Comparison of ENCODE assay signal across 8 mouse cellular contexts in genomic region chr7:25155469-25156157, GRCm38 (mm10). TPM values are rescaled to one million over a fixed set of nuclear protein-coding genes. Genes with fewer than 3 reads are reported as not detected.
DNase-seq lines count a peak whose midpoint lies in the region; ATAC-seq and TF ChIP-seq lines count a peak whose summit lies in the region.

No protein-coding gene starts in this region.

- no peak for TF ChIP-seq CTCF in E14TG2a.4 (conservative IDR thresholded peaks at IDR 0.05; ENCODE audit: low read length)
- TF ChIP-seq CTCF in lung, embryonic 14.5 days (IDR thresholded peaks at IDR 0.05; ENCODE audit: low read depth) = no peak

- peak overlapping the region; percentile 66 for H3K4me3 ChIP-seq in E14TG2a.4 (replicated peaks; ENCODE audit: low read length)
- H3K4me3 ChIP-seq in forebrain, embryonic 13.5 days = no peak overlapping the region
- H3K4me3 ChIP-seq in lung, embryonic 14.5 days (ENCODE audit: low read depth, low read length) = no peak overlapping the region

- H3K4me1 ChIP-seq in E14TG2a.4 (replicated peaks; ENCODE audit: low read depth, low read length) = peaks cover 67% of the 10 kb centered on the region
- H3K4me1 ChIP-seq in forebrain, embryonic 13.5 days = peaks cover 58% of the 10 kb centered on the region
- peaks cover 9% of the 10 kb centered on the region; the same call in 1 of the 2 replicates for H3K4me1 ChIP-seq in lung, embryonic 14.5 days (ENCODE audit: insufficient read depth)

- WGBS in forebrain, embryonic 13.5 days = 17% methylated on average over 16 of the region's 17 CpGs
- 11% methylated on average over 17 of the region's 17 CpGs for WGBS in lung, embryonic 14.5 days

- 0 out of 2 replicates have a peak overlapping the region, but pooled peaks have one; percentile 30 for H3K9ac ChIP-seq in forebrain, embryonic 13.5 days
- no peak overlapping the region for H3K9ac ChIP-seq in lung, embryonic 14.5 days

- no peak for ATAC-seq in forebrain, embryonic 13.5 days
- peak; percentile 66; the same call in 1 of the 2 replicates for ATAC-seq in lung, embryonic 14.5 days (ENCODE audit: insufficient read depth)

- 0 out of 2 replicates have a peak overlapping the region, but pooled peaks have one; percentile 79 for H3K27ac ChIP-seq in forebrain, embryonic 13.5 days
- no peak overlapping the region for H3K27ac ChIP-seq in lung, embryonic 14.5 days (ENCODE audit: low read depth)

- peaks cover 53% of the 10 kb centered on the region for H3K27me3 ChIP-seq in E14TG2a.4 (ENCODE audit: insufficient read depth, low read length)
- 0 out of 2 replicates have a peak, but pooled peaks cover 5% of the 10 kb centered on the region for H3K27me3 ChIP-seq in forebrain, embryonic 13.5 days
- H3K27me3 ChIP-seq in lung, embryonic 14.5 days (ENCODE audit: insufficient read depth, low read length) = peaks cover 13% of the 10 kb centered on the region

- peak; percentile 54 for DNase-seq in 3134 (ENCODE audit: extremely low read depth, insufficient read length, low spot score)
- no peak for DNase-seq in lung, embryonic 14.5 days
- peak; percentile 12 for DNase-seq in skeletal muscle tissue, adult 2 months (ENCODE audit: low read depth, low spot score)
- no peak for DNase-seq in gastrocnemius, postnatal 25 days
- DNase-seq in kidney, adult 18-20 months = no peak
- no peak for DNase-seq in ovary, postnatal 36 days (ENCODE audit: low spot score)

- no peaks in the 10 kb centered on the region for H3K9me3 ChIP-seq in E14TG2a.4 (ENCODE audit: low read length)
- H3K9me3 ChIP-seq in forebrain, embryonic 13.5 days (replicated peaks) = no peaks in the 10 kb centered on the region
- H3K9me3 ChIP-seq in lung, embryonic 14.5 days (ENCODE audit: low read depth, low read length) = no peaks in the 10 kb centered on the region

- H3K4me2 ChIP-seq in forebrain, embryonic 13.5 days = peak overlapping the region; percentile 4; the same call in 1 of the 2 replicates
- peak overlapping the region; percentile 38 for H3K4me2 ChIP-seq in lung, embryonic 14.5 days

- no peaks in the 10 kb centered on the region for H3K36me3 ChIP-seq in E14TG2a.4 (ENCODE audit: insufficient read depth, low read length)
- no peaks in the 10 kb centered on the region for H3K36me3 ChIP-seq in forebrain, embryonic 13.5 days (ENCODE audit: poor library complexity, severe bottlenecking)
- H3K36me3 ChIP-seq in lung, embryonic 14.5 days (ENCODE audit: insufficient read depth) = no peaks in the 10 kb centered on the region

RNA-seq across cellular contexts. Expression of gene Pou2f2, which starts 23.9 kb away (rescaled TPM):
- polyA plus RNA-seq in forebrain, embryonic 13.5 days (2015; fragmentation: Nextera tagmentation; extraction: Ambion mirVana) = 21.9 and 22.2 TPM in 2 replicates
- 0.28 and 0.42 TPM in 2 replicates for polyA plus RNA-seq in lung, embryonic 14.5 days (2014; fragmentation: Nextera tagmentation; extraction: Ambion mirVana)
- under 1 TPM; 0.08 to 0.21 TPM for total RNA-seq in gastrocnemius, postnatal 25 days (2021)

Comparison
In these comparisons a context has a peak if more than half of its experiments do, and no peak if none do; other contexts are left out.
1. DNase-seq: peak in 3134 (single experiment) and skeletal muscle tissue, adult 2 months (single experiment); none in lung, embryonic 14.5 days (single experiment), gastrocnemius, postnatal 25 days (single experiment), kidney, adult 18-20 months (single experiment) and ovary, postnatal 36 days (single experiment).
2. RNA of gene Pou2f2, which starts 23.9 kb away (polyA plus RNA-seq): 21.9 to 22.2 TPM in forebrain, embryonic 13.5 days; 0.28 to 0.42 TPM in lung, embryonic 14.5 days; every median in the first group is over 10 times any median in the second.